Mouse (Mus musculus) activated CD4-positive, CD25-positive, alpha-beta regulatory T cell, adult 4 months (primary cell): Measurements from ENCODE around the gene Lztfl1. TPM values are rescaled to one million over a fixed set of nuclear protein-coding genes. Genes with fewer than 3 reads are reported as not detected.
"Not testable (repeated sequence)": the region's sequence is repeated elsewhere in the genome, so short reads cannot be mapped to it uniquely, and the experiment has no call there.

ENCODE experiments used
- ATAC-seq: one replicate; pipeline ENCODE4 v1.8.0; 2017
- polyA plus RNA-seq, 2 experiments: library from polyadenylated mRNA; unstranded; fragments of 100-300 nt; shearing (Covaris generic); gene quantifications; one replicate each; pipeline ENCODE4 v1.2.1; 2017

The Lztfl1 gene
- 10 to 100 TPM; 51.1 to 71.1 TPM for polyA plus RNA-seq

GRCm38 (mm10) chr9:123717186-123718008 lies at the start of gene Lztfl1:
Lztfl1 (minus strand) TSS chr9:123717697.
- ATAC-seq, result peak; percentile 99

GRCm38 (mm10) chr9:123766996-123767395 lies 49.5 kb upstream of the Lztfl1 start:
- no peak for ATAC-seq

GRCm38 (mm10) chr9:123763771-123764170 lies 46.3 kb upstream of the Lztfl1 start:
- ATAC-seq, result no peak

GRCm38 (mm10) chr9:123762886-123763285 lies 45.4 kb upstream of the Lztfl1 start:
- ATAC-seq, result no peak

GRCm38 (mm10) chr9:123760806-123761205 lies 43.3 kb upstream of the Lztfl1 start:
- no peak for ATAC-seq

- ATAC-seq, result peak; percentile 25
These were observed 41.1 kb upstream of the Lztfl1 start for GRCm38 (mm10) chr9:123758645-123759044.

- ATAC-seq, result no peak
These were observed 40.7 kb upstream of the Lztfl1 start for GRCm38 (mm10) chr9:123758156-123758555.

GRCm38 (mm10) chr9:123757326-123757725 lies 39.8 kb upstream of the Lztfl1 start:
- ATAC-seq, result no peak

- ATAC-seq, result no peak
These were observed 39.3 kb upstream of the Lztfl1 start for GRCm38 (mm10) chr9:123756752-123757151.

- peak; percentile 92 for ATAC-seq
These were observed 36.8 kb upstream of the Lztfl1 start for GRCm38 (mm10) chr9:123754333-123754732.

GRCm38 (mm10) chr9:123749687-123750086 lies 32.2 kb upstream of the Lztfl1 start:
- ATAC-seq, result not testable (repeated sequence)

GRCm38 (mm10) chr9:123740799-123741198 lies 23.3 kb upstream of the Lztfl1 start:
- peak; percentile 46 for ATAC-seq

- peak; percentile 28 for ATAC-seq
These were observed 16.6 kb upstream of the Lztfl1 start for GRCm38 (mm10) chr9:123734133-123734532.

- no peak for ATAC-seq
These were observed 13.8 kb upstream of the Lztfl1 start for GRCm38 (mm10) chr9:123731271-123731670.

GRCm38 (mm10) chr9:123722737-123723493 lies 5.4 kb upstream of the Lztfl1 start:
- peak; percentile 78 for ATAC-seq

- ATAC-seq, result no peak
These were observed 1.2 kb downstream of the Lztfl1 start for GRCm38 (mm10) chr9:123716301-123716700.

- no peak for ATAC-seq
These were observed 4.4 kb downstream of the Lztfl1 start for GRCm38 (mm10) chr9:123713111-123713510.

GRCm38 (mm10) chr9:123709226-123709625 lies 8.3 kb downstream of the Lztfl1 start:
- ATAC-seq, result no peak

- ATAC-seq, result no peak
These were observed 15.7 kb downstream of the Lztfl1 start for GRCm38 (mm10) chr9:123701822-123702221.

- ATAC-seq, result no peak
These were observed 21.7 kb downstream of the Lztfl1 start for GRCm38 (mm10) chr9:123695634-123696302.

GRCm38 (mm10) chr9:123688227-123688626 lies 29.3 kb downstream of the Lztfl1 start:
- ATAC-seq, result no peak

GRCm38 (mm10) chr9:123686206-123686605 lies 31.3 kb downstream of the Lztfl1 start:
- ATAC-seq, result no peak

- no peak for ATAC-seq
These were observed 33.8 kb downstream of the Lztfl1 start for GRCm38 (mm10) chr9:123683704-123684103.
